Mouse (Mus musculus) fat pad, adult 2 months (tissue): ENCODE data around the gene Fam204a.

Source experiments
- DNase-seq: peaks from one replicate; pipeline ENCODE4 v3.0.0-alpha.2; 2011; ENCODE audit warnings: low read depth, low spot score; ENCODE audit errors: extremely low read depth

Gene Fam204a

DNA sequence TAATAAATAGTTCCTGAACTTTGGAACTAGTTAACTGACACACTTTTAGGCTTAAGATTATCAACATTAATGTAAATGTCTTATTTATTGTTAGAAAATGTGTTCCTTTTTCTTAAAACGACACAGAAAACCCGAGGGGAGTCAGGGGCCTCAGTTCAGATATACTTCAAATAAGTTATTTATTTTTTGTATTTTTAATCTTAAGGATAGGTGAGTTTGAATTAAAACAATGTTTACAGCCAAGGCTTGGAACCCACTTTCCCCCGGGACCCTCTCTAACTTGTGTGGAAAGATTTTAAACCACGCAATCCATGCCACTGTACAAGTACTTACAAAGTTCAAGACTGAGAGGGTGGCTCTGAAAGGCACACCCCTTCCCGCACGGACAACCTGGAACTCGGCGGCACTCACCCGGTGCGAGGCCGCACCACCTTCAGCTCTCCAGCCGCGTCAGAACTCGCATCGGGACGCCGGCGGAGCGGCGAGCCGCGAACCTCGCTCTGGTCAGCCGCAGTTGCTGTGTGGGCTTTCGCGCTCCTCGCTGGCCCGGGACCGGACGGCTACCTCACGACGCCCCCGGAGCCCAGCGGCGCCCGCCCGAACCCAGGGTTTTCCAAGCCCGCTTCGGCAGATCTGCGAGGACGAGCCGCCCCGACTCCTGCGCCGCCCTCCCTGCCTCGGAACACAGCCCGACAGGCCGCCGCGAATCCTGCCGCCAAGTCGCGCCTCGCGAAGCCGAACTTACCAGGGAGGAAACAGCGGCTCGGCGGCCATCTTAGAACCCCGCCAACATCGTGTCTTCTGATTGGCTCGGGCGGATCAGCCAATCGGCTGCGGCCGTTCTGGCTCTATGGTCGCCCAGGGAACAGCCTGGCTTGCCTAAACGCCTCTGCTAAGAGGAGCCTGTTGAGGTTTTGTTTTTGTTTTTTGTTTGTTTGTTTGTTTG is at the start of gene Fam204a:
TSS of gene Fam204a (minus strand) at position 803 of the 946 bp plus-strand sequence.
- no peak for DNase-seq

DNA sequence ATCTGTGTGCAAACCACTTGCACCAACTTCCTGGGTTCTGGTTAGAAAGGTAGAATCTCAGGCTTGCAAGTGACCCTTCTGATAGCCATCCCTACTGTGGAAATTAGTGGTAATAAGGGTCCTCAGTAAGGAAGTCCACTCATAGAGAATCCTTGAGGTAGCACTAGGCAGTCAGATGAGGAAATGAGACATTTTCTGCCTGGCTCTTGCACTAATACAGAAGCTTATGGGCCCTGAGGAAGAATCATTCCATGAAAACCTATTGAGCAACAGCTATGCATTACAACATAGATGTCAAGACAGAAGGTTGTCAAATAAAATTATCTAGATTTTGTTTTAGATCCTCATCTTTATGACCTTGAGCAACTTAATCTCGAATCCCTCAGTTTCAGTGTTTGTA is 39.3 kb upstream of the Fam204a start:
- DNase-seq, result peak; percentile 31

- DNase-seq, result no peak
These were observed 34.2 kb upstream of the Fam204a start for GRCm38 (mm10) chr19:60260689-60261088.

DNA sequence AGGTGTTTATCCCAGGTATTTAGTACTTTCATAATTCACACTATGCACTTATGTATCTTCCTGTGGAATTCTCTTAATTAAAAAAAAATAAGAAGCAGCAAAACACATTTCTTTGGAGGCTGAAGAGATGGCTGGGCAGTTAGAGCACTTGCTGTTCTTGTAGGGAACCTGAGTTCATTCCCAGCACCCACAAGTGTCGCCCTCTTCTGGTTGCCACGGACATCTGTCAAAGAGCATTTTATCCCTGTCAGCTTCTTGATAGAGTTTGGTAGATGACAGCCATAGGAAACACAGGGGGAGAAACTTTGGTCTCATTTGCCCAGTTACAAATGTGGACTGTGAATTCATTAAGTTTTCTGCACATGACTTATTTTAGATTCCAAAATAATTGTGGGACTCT is 25.5 kb upstream of the Fam204a start:
- DNase-seq, result no peak

DNA sequence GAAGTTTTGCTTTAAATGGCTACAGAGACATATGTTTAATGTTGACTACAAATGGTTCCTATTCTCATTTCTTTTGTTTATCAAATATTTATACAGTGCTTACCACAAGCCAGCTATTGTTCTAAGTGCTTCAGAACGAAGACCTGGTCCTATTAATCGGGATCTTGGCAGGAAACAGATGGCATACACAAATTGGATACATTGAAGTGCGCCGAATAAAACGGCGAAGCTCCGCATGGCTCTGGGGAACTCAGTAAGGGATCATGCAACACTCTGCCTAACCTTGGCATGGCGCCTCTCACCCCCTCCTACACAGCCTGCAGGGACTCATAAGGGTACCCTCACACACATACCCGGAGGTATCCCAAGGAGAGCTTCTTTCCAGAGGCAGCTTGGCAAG is 24.7 kb upstream of the Fam204a start:
- DNase-seq, result no peak

GRCm38 (mm10) chr19:60245250-60245649 is 18.7 kb upstream of the Fam204a start:
- no peak for DNase-seq

DNA sequence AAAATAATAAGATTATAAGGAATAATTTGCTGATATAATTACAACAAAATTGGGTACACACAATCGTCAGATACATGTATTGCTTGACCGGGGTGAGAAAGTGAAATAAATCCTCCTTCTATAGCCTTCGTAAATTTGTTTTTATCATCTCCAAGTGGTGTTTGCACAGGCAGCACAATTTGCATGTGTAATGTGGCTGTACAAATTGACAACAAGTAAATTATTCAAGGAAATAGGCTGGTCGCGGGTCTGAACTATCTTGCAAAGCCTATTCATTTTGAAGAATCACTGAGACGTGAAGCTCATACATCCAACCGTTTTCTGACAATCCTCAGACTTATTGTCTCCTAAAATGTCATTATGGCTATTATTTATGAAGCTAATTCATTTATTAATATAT is 16.1 kb upstream of the Fam204a start:
- no peak for DNase-seq

- DNase-seq, result no peak
These were observed 15.6 kb upstream of the Fam204a start for GRCm38 (mm10) chr19:60241916-60242602.

DNA sequence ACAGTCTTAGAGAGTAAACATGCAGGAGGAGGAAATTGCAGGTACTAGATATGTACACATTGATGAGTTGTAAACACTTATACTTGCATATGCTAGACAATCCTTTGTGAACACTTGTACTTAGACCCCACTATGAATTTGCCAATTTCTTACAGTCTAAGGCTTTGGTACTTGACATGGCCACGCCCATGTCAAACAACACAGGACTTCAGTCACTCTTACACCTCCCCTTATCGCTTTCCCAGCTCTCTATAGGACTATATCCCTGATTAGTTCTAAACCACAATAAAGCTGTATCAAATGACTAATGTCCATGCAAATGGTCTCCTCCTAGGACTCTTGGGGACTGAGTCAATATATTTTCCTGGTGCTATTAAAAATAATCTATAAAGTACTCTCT is 5.0 kb upstream of the Fam204a start:
- DNase-seq, result no peak

GRCm38 (mm10) chr19:60226845-60227235 is 339 bp upstream of the Fam204a start:
- no peak for DNase-seq

- no peak for DNase-seq
These were observed 7.1 kb downstream of the Fam204a start for GRCm38 (mm10) chr19:60219395-60219794.

- DNase-seq, result no peak
These were observed 8.5 kb downstream of the Fam204a start for GRCm38 (mm10) chr19:60217985-60218384.

GRCm38 (mm10) chr19:60208173-60208572 is 18.3 kb downstream of the Fam204a start:
- DNase-seq, result no peak

- no peak for DNase-seq
These were observed 22.3 kb downstream of the Fam204a start for GRCm38 (mm10) chr19:60204176-60204575.

DNA sequence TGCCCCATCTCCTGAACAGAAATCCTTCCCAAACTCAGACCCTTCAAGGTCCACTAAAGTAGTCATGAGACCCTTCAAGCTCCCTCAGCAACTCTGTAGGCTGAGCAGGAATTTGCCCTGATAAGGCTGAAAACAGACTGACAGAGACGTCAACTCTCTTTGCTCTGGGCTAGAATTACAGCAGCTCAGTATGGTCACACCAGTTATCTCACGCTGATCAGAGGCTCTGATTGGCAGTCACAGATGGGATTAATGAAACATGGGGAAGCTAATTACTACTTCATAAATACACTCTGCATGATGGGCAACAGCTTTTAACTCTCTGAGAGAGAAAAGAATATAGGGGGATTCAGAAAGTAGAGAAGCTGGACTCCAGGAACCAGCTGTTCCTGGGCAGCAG is 26.2 kb downstream of the Fam204a start:
- DNase-seq, result no peak

DNA sequence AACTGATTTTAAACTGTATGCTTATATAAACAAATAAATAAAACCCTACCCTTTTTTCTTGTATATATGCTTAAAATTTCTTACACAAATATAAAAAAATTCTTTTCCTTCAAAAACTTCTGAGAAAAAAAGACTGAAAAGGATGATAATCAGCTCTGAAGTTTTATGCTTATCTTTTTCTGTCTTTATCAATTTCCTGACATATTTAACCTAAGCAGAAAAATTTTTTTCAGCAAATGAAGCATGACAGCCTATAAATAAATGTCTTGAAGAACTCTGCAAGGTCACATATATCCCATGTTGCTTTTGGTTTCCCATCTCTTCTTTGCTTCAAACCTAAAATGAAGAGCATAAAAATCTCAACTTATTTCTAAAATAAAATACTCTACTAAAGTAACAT is 27.3 kb downstream of the Fam204a start:
- DNase-seq, result no peak

- DNase-seq, result no peak
These were observed 33.7 kb downstream of the Fam204a start for GRCm38 (mm10) chr19:60192790-60193189.

GRCm38 (mm10) chr19:60189206-60189605 is 37.3 kb downstream of the Fam204a start:
- DNase-seq, result no peak

DNA sequence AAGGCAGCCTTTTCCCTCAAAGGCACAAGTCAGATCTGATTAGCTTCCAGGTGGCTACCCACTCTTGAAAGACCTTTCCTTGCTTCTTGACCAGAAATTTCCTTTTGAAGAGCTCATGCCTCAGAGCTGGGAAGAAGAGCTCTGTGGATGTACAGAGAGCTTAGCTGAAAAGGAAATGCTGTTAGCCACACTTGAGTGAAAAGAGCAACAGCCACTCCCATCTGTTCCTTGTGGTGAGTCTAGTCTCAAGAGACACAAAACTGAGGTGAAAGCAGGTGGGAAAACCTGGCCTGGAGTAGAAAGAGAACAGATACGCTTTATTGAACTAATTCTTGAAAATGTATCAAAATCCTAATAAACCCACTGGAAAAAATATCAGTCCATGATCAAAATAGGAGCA is 43.6 kb downstream of the Fam204a start:
- DNase-seq, result no peak

- DNase-seq, result no peak
These were observed 44.3 kb downstream of the Fam204a start for GRCm38 (mm10) chr19:60182171-60182570.

DNA sequence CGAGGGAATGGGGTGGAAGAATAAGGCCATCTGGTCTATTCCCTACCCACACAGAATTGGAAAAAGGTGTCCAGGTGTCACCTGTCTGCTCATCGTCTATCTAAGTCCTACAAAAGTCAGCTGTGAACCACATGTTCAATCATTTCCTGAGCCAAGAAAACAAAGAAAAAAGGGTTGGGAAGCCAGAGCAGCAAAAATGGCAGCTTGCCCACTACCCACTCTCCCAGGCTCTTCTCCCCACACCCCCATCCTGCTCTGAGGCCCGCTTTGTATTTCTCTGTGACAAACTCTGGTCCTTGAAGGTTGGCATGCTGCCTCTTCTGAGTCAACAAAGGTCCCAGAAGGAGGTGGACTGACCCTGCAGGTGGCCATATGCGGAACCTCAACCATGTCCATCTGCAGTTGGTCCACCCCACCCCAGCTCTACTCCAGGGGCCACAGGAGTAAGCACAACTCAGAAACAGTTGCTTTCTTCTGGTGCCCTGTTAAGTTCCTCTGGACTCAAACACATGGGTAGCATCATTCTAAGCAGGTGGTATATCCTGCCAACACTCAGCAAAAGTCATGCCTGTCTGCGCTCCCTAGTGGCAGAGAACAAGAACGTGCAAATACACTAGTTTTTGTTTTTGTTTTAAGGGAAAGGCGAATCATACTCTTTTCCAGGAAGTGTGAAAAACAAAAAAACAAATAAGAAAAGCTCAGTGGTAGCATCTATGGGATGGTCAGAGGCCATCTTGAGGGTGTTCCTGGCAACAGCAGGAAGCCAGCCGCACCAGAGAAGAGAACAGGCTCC is 47.5 kb downstream of the Fam204a start:
- DNase-seq, result no peak
